Mouse (Mus musculus): ENCODE results near the gene Tmem30a.

Gene Tmem30a

GRCm38 (mm10) chr9:79792841-79793835, at the start of gene Tmem30a:
Tmem30a (minus strand) TSS chr9:79793507.
- DNase-seq (ENCODE audit: low spot score), result peak; percentile 94

GRCm38 (mm10) chr9:79842615-79843014, 49.3 kb upstream of the Tmem30a start:
- no peak for DNase-seq (ENCODE audit: low spot score)

DNA sequence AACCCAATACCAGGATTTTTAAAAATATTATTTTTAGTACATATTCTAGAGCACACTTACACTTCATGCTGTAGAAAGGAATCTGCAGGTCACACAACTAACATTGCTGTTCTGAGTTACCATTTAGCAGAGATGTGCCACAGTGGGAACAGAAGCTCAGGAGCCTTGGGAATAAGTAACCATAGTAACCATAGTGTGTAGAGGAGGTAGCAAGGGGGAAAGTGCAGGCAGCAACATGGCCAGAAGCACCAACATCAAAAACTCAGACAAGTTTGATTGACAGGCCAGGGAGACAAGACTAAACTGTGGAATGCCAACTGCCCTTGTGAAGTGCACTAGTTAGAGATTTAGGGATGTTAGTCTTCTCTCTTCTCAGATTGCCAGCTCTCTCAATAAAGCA, 48.7 kb upstream of the Tmem30a start:
- DNase-seq (ENCODE audit: low spot score), result no peak

- no peak for DNase-seq (ENCODE audit: low spot score)
Measured at GRCm38 (mm10) chr9:79831294-79831693, 38.0 kb upstream of the Tmem30a start.

DNA sequence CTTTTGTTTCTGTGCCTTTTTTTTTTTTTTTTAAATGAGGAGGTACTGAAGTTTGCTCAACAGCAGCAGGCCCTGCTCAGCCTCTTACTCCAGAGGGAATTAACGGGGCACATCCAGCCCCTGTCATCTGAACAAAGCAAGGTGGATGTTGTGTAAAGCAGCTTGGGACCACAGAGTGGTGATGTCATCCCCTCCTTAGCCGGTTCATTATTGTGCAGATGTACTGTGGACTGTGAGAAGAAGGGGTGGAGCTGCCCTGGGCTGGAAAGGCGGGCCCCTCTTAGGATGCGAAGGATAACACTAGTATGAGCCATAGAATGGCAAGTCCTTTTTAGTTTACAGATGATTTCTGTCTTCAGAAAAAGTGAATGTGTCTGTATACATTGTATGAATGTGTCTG, 37.6 kb upstream of the Tmem30a start:
- DNase-seq (ENCODE audit: low spot score), result no peak

DNA sequence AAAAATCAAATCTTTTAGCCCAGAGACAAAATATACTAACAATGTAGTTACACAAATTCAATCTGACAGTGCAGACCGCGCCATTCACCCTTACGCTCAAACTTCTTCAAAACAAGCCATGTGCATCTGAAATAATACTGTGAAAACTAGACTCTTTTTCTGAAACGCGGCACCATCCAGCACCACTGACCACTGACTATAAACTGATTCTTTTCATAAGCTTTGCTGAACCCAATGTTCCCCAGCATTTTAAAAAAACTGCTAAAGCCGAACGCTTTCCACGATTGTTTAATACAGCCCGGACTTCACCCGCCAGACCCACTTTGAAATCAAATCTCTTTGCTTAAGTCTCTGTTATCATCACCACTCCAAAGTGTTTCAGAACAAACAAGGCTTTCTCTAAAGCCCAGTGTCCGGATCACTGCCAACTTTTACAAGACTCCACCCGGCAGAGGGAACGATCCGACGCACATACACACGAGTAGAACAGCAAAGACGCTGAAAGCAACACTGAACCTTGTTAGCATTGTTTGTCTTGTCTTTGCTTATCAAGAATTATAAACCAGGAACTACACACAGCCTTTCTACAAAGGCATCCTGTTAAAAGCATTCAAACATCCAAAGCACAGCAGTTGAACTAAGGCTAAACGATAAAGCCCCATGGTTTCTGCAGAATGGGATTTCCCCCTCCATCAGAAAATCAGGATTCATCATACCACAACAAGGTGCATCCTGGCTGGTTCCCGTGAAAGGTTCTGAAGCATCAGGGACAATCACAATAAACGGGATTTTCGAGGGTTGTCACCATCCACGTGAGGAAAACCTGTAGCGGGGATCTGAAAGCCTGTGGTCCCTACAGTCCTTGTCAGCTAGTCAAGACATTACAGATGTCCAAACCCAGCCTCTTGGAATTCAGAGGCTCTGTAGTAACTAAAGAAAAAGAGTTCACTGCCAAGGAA, 36.8 kb upstream of the Tmem30a start:
- DNase-seq (ENCODE audit: low spot score), result peak; percentile 23

DNA sequence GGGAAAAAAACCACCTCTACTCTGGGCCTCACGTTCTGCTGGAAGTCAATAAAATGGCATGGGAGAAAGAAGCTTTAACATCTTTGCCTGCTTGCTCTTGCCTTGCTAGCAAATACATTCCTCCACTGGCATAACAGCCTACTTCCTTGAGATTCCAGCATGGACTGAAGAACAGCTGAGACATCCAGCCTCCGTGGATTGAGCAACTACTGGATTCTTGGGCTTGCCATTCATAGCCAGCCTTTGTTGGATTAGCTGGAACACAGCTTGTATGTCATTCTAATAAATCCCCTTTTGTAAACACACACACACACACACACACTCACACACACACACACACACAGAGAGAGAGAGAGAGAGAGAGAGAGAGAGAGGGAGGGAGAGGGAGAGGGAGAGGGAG, 33.8 kb upstream of the Tmem30a start:
- DNase-seq (ENCODE audit: low spot score), result no peak

GRCm38 (mm10) chr9:79825526-79825925, 32.2 kb upstream of the Tmem30a start:
- DNase-seq (ENCODE audit: low spot score), result no peak

DNA sequence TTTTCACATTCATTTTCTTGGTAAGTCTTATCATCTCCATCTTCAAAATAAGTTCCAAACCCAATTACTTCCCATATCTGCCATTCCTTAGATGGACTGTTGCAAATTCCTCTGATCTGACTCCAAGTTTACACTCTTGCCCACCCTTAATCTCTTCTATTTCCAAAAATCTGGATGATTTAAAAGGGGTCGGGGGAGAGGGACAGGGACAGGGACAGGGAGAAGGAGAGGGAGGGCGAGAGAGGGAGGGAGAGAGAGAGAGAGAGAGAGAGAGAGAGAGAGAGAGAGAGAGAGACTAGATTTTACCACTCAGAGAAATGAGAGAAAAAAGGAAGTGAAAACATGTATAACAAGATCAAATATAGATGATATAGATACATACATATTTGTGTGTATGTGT, 30.5 kb upstream of the Tmem30a start:
- no peak for DNase-seq (ENCODE audit: low spot score)

GRCm38 (mm10) chr9:79823438-79823837, 30.1 kb upstream of the Tmem30a start:
- no peak for DNase-seq (ENCODE audit: low spot score)

DNA sequence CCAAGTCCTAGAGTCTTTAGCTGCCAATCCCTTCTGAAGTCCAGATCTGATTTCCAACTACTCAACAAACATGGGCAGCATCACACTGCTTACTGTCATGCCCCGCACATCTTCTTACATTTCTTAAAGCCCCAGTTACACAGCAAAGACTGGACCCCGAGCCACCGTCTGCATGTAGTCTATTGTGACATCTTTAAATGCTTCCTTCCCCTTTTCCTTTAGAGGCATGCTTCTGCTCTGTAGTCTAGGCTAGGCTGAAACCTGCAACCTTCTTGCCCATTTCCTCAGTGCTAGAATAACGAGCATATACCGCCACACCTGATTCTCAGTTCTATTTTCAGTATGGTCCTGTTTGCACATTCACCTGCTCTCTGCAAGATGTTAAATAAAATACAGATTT, 23.2 kb upstream of the Tmem30a start:
- no peak for DNase-seq (ENCODE audit: low spot score)

DNA sequence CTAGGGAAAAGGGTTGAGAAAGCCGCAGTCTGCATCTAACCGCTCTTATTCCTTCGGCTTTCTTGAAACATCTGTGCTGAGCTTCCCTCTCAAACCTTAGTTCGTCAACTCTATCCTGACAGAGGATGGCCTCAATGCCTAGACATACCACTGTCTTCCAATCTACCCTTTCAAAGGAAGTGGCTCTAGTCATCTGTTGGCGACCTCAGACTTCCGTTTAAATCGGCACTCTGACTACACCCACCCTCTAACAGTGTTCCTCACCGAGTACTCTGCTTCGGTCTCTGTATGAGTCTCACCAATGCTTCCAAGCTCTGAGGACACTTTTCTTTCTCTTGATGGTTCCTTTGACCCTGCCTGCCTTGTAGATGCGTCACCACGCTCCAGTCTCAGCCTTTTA, 22.7 kb upstream of the Tmem30a start:
- no peak for DNase-seq (ENCODE audit: low spot score)

GRCm38 (mm10) chr9:79814592-79814991, 21.3 kb upstream of the Tmem30a start:
- no peak for DNase-seq (ENCODE audit: low spot score)

DNA sequence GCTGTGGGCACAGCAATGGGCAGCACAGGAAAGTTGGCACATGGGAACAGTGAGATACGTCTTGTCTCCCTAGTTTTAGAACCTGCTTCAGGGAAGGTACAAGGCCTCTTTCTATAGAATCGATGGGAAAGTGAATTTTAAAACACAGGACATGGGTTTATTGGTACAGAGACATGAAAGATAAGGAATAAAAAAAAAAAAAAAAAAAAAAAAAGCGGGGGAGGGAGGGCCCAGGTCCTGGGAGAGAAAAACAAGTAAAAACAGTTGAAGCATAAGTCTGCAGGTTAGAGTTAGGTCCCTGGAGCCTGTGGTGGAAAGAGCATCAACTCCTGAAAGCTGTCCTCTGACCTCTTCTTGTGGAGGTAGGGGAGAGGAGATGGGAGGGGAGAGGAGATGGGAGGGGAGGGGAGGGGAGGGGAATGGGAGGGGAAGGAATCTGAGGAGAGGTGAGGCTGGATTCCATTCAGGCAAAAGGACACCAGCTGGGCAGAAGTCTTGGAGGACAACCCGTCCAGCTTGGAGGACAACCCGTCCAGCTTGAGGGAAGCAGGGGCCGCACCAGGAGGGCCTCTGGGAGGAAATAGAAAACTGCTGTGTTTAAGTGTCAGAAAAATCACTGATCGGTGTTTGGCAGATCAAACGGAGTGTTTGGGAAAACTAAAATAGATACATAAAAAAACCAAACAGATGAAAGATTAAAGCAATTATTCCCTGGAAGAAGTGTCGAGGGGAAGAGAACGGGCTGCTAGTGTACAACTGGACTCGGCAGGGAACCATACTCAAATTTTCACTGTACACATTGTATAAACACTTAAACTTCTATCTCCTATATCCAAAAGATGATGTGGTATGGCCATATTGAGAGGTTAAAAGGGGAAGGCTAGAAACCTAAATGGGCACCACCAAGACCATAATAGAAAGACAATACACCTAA, 17.9 kb upstream of the Tmem30a start:
- DNase-seq (ENCODE audit: low spot score), result no peak

DNA sequence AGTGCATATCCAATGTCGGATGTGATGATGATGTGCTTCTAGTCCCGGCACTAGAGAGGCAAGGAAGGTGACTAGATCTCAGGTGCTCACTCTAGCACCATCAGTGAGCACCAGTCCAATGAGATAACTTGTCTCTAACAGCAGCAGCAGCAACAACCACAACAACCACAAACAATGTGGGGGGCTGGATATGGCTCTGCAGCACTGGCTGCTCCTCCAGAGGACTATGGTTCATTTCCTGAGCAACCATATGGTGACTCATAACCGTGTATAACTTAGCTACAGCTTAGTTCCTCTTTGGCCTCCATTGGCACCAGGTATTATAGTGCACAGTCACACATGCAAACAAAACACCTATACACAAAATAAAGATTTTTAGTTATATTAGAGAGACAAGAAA, 17.2 kb upstream of the Tmem30a start:
- no peak for DNase-seq (ENCODE audit: low spot score)

- no peak for DNase-seq (ENCODE audit: low spot score)
Measured at GRCm38 (mm10) chr9:79809411-79809810, 16.1 kb upstream of the Tmem30a start.

DNA sequence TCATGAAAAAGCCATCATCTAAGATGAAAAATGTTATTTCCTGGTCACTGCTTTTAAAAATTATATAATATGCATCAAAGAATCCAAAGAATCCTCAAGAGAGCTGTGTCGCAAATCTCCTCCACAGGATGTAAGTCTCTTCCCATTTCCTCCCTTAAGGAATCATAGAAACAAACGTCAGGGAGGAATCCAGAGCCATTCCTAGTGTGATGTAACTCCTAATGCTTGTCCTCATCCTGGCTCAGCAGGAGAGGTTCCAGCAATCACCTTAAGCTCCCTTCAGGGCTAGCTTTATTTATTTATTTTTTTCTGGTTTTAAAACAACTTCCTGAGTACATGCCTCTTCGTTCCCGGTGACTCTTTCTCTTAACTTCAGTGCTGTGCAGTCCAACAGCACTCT, 13.9 kb upstream of the Tmem30a start:
- no peak for DNase-seq (ENCODE audit: low spot score)

DNA sequence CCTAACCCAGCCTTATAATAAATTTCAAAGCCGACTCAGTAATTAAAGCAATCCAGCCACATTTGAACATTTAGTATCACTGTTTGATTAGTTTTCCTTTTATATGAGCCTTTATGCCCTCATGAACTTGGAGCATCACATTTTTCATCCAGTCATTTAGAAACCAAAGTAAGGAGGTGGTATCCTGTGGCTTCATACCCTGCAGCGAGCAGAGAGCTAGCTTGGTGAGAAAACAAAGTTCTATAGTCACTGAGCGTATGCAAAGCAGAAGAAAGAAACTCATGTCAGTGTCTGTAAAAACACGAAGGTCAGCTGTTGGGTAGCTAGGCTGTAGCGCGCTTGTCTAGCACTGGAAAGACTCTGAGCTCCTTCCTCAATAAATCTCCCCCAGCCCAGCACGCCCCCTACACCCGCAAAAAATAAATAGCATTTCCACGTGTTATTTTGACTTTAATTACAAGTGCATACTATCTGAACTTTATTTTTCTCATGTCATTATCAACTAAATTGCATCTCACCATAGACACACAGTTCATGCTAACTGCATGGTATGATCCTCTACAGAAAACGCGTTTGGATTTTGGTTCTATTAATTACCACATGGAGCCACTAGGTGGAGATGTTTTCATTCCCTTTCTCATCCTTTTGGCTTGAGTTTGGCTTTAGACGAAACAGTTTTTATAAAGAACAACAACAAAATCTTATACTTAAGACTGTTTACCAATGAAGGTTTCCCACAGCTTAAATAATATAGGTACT, 13.2 kb upstream of the Tmem30a start:
- no peak for DNase-seq (ENCODE audit: low spot score)

- no peak for DNase-seq (ENCODE audit: low spot score)
Measured at GRCm38 (mm10) chr9:79805426-79805825, 12.1 kb upstream of the Tmem30a start.

DNA sequence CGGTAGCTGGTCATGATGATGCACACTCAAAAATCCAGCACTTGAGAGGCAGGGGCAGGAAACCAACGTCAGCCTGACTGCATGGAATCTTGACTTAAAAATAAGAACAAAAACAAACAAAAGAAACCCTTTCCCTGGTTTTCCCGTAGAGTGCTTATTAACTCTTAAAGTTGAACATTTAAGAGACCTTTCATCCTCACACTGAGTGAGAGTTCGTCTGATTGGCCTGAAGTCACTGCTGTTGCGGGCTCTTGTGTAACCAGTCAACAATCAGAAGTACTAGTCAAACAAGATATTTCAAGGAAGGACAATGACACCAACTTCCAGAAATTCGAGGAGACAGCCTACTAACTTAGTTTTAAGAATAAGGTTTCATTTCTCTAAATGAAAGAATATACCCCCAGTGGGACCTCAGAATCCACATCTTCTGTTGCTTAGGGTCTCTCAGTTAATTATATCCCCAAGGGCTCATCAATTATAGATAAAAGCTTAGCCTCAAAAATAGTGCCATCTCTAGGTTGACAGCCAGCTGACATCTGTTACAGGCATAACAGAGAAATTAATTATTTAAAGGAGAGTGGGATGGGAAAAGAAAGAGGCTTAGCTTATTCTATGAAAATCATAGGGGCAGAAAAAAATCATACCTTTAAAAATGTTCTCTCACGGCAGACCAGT, 3.3 kb upstream of the Tmem30a start:
- no peak for DNase-seq (ENCODE audit: low spot score)
